In genomic region chr1:185362677-185363520, GRCm38 (mm10) we compare ENCODE assay signal across 8 mouse cellular contexts. TPM values are rescaled to one million over a fixed set of nuclear protein-coding genes. Genes with fewer than 3 reads are reported as not detected.
DNase-seq lines count a peak whose midpoint lies in the region; ATAC-seq lines count a peak whose summit lies in the region.

Eprs (plus strand) TSS chr1:185363044.

- H3K9me3 ChIP-seq in heart, embryonic 10.5 days: no peaks in the 10 kb centered on the region
- no peaks in the 10 kb centered on the region for H3K9me3 ChIP-seq in kidney, embryonic 15.5 days (replicated peaks)

- peak within 1 kb of the TSS; percentile 86 for H3K9ac ChIP-seq in kidney, embryonic 15.5 days

- WGBS in heart, embryonic 10.5 days: under 1% methylated on average over 90 of the region's 92 CpGs
- WGBS in kidney, embryonic 15.5 days: under 1% methylated on average over 77 of the region's 92 CpGs

- peak within 1 kb of the TSS; percentile 97 for H3K27ac ChIP-seq in heart, embryonic 10.5 days
- peak within 1 kb of the TSS; percentile 91 for H3K27ac ChIP-seq in kidney, embryonic 15.5 days

- H3K4me1 ChIP-seq in heart, embryonic 10.5 days: peaks cover 21% of the 10 kb centered on the region
- peaks cover 27% of the 10 kb centered on the region for H3K4me1 ChIP-seq in kidney, embryonic 15.5 days

- no peaks in the 10 kb centered on the region for H3K27me3 ChIP-seq in heart, embryonic 10.5 days (ENCODE audit: insufficient read depth, poor library complexity, severe bottlenecking)
- H3K27me3 ChIP-seq in kidney, embryonic 15.5 days: no peaks in the 10 kb centered on the region

- H3K4me2 ChIP-seq in kidney, embryonic 15.5 days: peak within 1 kb of the TSS; percentile 80

- peak; percentile 96 for ATAC-seq in erythroblast, adult 5-6 weeks (replicated peaks; ENCODE audit: low FRiP score, poor library complexity, severe bottlenecking)
- peak; percentile 95 for ATAC-seq in kidney, embryonic 15.5 days (replicated peaks; ENCODE audit: low FRiP score)
- ATAC-seq in monocyte, adult 5-6 weeks (replicated peaks; ENCODE audit: insufficient number of reproducible peaks, low FRiP score, low TSS enrichment, poor library complexity, severe bottlenecking): peak; percentile 99

- peak; percentile 99 for DNase-seq in B cell, adult 2 months
- DNase-seq in brain, adult 2 months (ENCODE audit: low read depth, low spot score): peak; percentile 100
- DNase-seq in heart, embryonic 10.5 days (ENCODE audit: low spot score): peak; percentile 99
- peak; percentile 99 for DNase-seq in liver
- peak; percentile 99 for DNase-seq in spleen, postnatal 4 days (ENCODE audit: low spot score in 2 of 2)

- H3K4me3 ChIP-seq in heart, embryonic 10.5 days: peak within 1 kb of the TSS; percentile 92
- H3K4me3 ChIP-seq in kidney, embryonic 15.5 days (replicated peaks): peak within 1 kb of the TSS; percentile 76

- H3K36me3 ChIP-seq in heart, embryonic 10.5 days: peaks cover 21% of the 10 kb centered on the region
- peaks cover 19% of the 10 kb centered on the region; the same call in 1 of the 2 replicates for H3K36me3 ChIP-seq in kidney, embryonic 15.5 days

RNA-seq across cellular contexts. Expression of gene Eprs, which starts in this region (rescaled TPM):
- 18.6 and 34.2 TPM in 2 replicates for total RNA-seq in erythroblast, adult 5-6 weeks (2015; ENCODE audit: low replicate concordance)
- 36.1 and 40.1 TPM in 2 replicates for total RNA-seq in erythroblast, adult 5-6 weeks (2017; ENCODE audit: low replicate concordance)
- 135 and 151 TPM in 2 replicates for polyA plus RNA-seq in heart, embryonic 10.5 days (2016; fragmentation: Nextera tagmentation; extraction: Ambion mirVana)
- polyA plus RNA-seq in kidney, embryonic 15.5 days (2015; fragmentation: Nextera tagmentation; extraction: Ambion mirVana): 142 and 160 TPM in 2 replicates
- 85.2 to 137 TPM (median 93.8 TPM) in 3 replicates for total RNA-seq in monocyte, adult 5-6 weeks (2017)

Comparison
In these comparisons a context has a peak if more than half of its experiments do, and no peak if none do; other contexts are left out.
1. Peak in every context shown above with its lines: DNase-seq, ATAC-seq, H3K4me3 ChIP-seq and H3K27ac ChIP-seq.